Mouse (Mus musculus) bone marrow macrophage, adult 2 months (primary cell): ENCODE data around the gene Adamts4. TPM values are rescaled to one million over a fixed set of nuclear protein-coding genes. Genes with fewer than 3 reads are reported as not detected.

Experiments
- H3K27ac ChIP-seq: 2 replicates; pipeline ENCODE4 v1.5.1; 2012; ENCODE audit warnings: low read depth, low read length; ENCODE audit not compliant: insufficient read depth
- H3K4me1 ChIP-seq: 2 replicates; pipeline ENCODE4 v1.6.1; 2012; ENCODE audit warnings: low read length; ENCODE audit not compliant: control insufficient read depth, insufficient read depth
- H3K4me3 ChIP-seq: 2 replicates; pipeline ENCODE4 v1.5.1; 2012; ENCODE audit warnings: mild to moderate bottlenecking, low read length, moderate library complexity; ENCODE audit not compliant: insufficient read depth
- CTCF ChIP-seq: IDR thresholded peaks from 2 replicates; pipeline ENCODE4 v1.5.1; 2012; ENCODE audit warnings: low read depth, mild to moderate bottlenecking, low read length, moderate library complexity
- POLR2A ChIP-seq: IDR thresholded peaks from 2 replicates; pipeline ENCODE4 v1.6.1; 2012; ENCODE audit warnings: mild to moderate bottlenecking, low read depth, low read length, borderline replicate concordance
- polyA plus RNA-seq: library from polyadenylated mRNA; stranded (reverse); fragments of >200 nt; gene quantifications from 2 replicates; pipeline ENCODE4 v1.2.4, GENCODE M21; 2012; ENCODE audit not compliant: missing spikeins, insufficient read depth, insufficient read length

Adamts4 gene
- polyA plus RNA-seq, 1 experiment: not detected

DNA sequence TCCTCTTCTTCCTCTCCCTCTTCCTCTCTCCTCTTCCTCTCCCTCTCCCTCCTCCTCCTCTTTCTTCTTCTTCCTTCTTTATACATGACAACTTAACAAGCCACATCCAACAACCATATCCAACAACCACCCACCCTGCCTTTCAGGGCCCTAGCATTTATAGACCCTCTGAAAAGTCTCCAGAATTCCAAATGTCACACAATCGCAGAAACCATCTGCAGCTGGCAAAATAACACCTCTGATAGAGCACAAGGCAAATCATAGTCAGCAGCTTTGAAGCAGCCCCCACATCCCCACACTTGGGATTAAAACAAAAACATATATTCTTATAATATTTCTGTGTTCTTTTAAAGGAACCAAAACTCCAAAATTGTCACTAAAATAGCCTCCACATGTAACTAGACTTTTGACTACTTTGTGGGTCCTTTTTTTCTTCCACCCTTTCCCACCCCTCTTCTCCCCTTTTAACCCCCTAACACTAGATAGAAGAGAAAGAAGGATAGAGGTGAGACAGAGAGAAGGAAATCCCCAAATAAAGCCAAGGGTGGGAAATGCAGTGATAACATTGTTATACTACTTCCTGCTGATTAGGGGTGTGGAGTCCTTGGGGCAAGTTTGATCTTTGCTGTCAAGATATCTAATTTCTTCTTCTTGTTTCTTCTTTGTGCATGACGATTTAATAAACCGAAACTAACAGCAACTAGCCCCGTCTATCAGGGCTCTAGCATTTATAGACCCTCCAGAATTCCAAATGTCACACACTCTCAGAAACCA lies 15.9 kb downstream of the Adamts4 start:
- no peak overlapping the region for H3K4me3 ChIP-seq
- H3K27ac ChIP-seq: no peak overlapping the region
- peaks cover 30% of the 10 kb centered on the region for H3K4me1 ChIP-seq
- TF ChIP-seq POLR2A (no peak), CTCF (no peak)

DNA sequence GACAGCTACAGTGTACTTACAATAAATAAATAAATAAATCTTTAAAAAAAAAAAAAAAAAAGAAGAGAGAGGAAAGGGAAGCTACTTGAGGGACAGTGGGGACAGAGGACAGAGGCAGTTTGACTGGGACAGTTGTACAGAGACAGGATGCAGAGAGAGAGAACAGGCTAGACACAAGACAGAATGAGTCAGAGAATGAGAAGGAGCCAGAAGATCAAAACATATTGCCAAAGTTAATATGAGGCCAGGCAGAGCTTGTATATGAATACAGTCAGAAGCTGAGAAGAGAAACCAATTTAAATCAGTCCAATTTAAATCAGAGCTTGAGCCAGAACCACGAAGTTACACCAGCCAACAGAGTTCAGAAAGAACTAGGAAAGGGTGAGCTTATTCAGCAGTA lies 18.1 kb downstream of the Adamts4 start:
- no peak for TF ChIP-seq CTCF
- no peak for TF ChIP-seq POLR2A

DNA sequence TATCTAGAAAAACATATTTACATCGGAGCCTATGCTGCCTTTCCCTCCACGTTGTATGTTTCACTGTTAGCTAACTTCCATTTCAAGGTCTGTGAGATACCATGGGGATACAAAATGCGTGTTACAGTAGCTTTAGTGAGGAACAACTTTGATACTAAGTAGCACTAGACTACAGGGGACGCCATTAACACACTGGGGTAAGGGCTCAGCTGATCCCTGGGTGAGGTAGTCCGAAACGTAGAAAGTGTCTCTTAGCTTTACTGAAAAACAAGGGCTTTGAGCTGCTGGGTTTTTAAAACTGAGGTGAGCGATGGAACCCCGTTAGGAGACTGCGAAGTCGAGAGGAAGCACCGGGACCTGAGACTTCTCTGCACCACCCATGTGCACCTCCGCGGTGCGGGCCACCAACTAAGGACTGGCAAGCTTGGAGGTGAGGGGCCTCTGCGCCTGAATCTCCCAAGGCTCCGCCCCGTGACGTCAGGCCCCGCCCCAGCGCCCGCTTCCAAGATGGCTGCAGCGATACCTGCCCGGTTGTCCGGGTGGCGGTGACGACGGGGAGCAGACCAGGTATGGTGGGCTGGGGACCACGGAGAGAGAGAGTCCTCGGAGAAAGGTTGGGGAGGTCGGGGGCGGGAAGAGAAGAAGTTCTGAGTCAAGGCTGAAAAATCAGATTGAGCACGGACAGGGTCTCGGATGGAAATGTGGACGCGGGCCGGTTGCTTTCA lies 19.8 kb downstream of the Adamts4 start, which contains the start of gene B4galt3:
TSS of gene B4galt3 (plus strand) at position 481 of the 725 bp plus-strand sequence.
- H3K4me1 ChIP-seq: peaks cover 31% of the 10 kb centered on the region
- TF ChIP-seq POLR2A (peak; percentile 68), CTCF (no peak)
- peak within 1 kb of the TSS; percentile 71 for H3K4me3 ChIP-seq
- 0 out of 2 replicates have a peak within 1 kb of the TSS, but pooled peaks have one; percentile 7 for H3K27ac ChIP-seq

More for the DNA sequence above, 18.1 kb downstream of the Adamts4 start:
- Histone ChIP-seq H3K4me3 (no peak overlapping the region), H3K4me1 (peaks cover 38% of the 10 kb centered on the region), H3K27ac (peak overlapping the region; percentile 45)

DNA sequence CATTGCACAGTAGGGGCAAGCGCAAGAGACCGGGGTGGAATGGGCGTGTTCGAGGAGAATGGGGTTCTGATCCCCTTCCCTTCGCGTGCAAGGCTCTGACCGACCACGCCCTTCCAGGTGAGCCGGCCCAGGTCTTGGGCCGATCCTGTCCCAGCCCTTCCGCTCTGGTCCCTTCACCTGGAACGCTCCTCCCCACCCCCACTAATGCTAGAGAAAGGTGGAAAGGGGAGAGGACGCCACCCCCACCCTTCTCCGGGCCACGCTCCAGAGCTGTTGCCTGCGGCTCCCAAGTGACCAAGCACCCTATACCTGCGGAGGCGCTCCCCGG lies 20.3 kb downstream of the Adamts4 start:
- TF ChIP-seq POLR2A (no peak), CTCF (no peak)
- H3K27ac ChIP-seq: 0 out of 2 replicates have a peak overlapping the region, but pooled peaks have one; percentile 7
- peaks cover 31% of the 10 kb centered on the region for H3K4me1 ChIP-seq
- peak overlapping the region; percentile 71 for H3K4me3 ChIP-seq

DNA sequence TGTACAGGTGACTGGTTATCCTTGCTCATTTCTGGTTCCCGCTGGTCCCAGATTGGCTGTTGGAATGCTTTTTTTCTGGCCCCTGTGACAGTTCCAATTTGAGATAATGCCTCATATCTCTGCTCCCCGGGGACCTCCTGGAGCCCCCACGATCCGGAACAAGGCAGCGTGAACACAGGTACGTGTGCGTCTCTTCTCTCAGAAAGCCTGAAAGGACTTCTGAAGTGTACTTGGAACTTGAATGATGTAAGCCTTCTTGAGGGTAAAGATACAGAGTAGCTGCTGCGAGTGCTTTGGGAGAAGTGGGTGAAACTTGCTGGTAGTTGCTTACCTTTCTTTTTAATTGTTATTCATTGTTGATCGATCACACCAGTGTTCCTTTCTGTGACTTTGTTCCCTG lies 21.0 kb downstream of the Adamts4 start:
- peaks cover 31% of the 10 kb centered on the region for H3K4me1 ChIP-seq
- peak overlapping the region; percentile 71 for H3K4me3 ChIP-seq
- TF ChIP-seq POLR2A: no peak
- TF ChIP-seq CTCF: no peak
- no peak overlapping the region for H3K27ac ChIP-seq

DNA sequence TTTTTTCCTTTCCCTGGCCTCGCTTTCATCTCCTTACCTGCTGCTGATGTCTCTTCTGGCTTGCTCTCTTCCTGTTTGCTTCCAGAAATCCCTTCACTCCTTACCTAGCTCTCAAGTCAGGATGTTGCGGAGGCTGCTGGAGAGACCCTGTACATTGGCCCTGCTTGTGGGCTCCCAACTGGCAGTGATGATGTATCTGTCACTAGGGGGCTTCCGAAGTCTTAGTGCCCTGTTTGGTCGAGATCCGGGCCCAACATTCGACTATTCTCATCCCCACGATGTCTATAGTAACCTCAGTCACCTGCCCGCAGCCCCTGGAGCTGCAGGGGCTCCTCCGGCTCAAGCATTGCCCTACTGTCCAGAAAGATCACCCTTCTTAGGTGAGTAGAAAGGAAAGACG lies 21.4 kb downstream of the Adamts4 start:
- peak overlapping the region; percentile 36 for H3K4me3 ChIP-seq
- peaks cover 30% of the 10 kb centered on the region for H3K4me1 ChIP-seq
- TF ChIP-seq POLR2A: no peak
- peak; percentile 40 for TF ChIP-seq CTCF
- H3K27ac ChIP-seq: peak overlapping the region; percentile 71

DNA sequence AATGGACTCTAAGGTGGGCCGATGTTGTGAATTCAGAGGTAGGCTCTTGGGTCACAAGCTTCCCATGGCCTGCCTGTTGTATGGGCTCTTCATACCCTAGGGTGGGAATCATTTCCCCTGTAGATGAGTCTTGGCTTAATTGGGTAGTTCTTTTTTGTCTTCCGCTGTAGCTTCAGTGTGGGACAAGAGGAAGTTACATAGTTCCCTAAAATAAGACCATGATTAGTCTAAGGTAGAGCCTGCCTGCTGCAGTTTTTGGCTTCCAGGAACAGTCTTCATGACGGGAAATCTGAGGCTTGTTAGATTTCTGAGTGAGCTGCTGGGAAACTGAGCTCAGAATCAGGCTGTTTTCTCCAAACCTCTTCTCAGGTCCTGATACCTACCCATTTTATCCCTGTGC lies 21.9 kb downstream of the Adamts4 start:
- H3K4me3 ChIP-seq: peak overlapping the region; percentile 36
- TF ChIP-seq CTCF (no peak), POLR2A (no peak)
- H3K4me1 ChIP-seq: peaks cover 29% of the 10 kb centered on the region
- peak overlapping the region; percentile 71 for H3K27ac ChIP-seq

DNA sequence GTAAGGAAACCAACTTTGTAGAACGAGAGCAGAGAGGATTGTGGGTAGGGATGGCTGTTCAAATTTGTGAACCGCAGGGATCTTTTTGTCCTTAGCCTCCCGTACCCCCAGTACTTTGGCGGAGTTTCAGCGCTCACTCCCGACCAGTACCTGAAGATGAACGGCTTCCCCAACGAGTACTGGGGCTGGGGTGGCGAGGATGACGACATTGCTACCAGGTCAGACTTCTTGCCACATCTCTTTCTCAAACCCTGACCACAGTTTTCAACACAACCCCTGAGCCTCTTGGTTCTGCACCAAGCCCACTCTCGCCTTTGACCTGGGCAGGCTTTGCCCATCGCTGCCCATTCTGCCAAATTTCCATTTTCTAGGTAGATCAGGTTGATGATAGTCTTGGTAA lies 23.9 kb downstream of the Adamts4 start:
- no peak overlapping the region for H3K27ac ChIP-seq
- TF ChIP-seq POLR2A (no peak), CTCF (no peak)
- H3K4me1 ChIP-seq: peaks cover 25% of the 10 kb centered on the region
- H3K4me3 ChIP-seq: no peak overlapping the region

DNA sequence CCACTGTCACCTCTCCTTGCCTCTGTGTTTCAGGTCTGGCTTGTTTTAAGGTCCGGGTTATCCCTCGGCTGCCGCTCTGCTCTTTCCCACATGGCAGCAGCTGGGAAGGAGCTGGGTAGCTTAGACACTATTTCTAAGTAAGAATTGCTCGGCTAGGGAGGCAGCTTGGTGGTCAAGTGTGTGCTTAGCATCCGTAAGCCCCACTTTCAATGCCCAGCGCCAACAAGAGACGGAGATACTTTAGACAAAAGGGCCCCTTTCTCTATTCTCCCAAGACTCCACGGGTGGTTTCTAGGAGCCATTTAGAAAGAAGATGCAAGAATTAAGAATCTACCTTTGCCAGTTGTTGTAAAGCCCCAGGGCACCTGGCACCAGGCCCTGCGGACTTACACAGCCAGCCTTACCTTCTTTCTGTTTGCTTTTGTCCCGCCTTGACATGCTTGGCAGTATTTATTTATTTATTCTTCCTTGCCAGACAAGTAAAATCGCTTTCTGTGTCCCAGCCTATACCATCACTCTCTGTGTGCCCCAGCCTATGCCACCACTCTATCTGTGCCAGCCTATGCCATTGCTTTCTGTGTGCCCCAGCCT lies 25.0 kb downstream of the Adamts4 start:
- no peak for TF ChIP-seq CTCF
- no peak for TF ChIP-seq POLR2A
- Histone ChIP-seq H3K4me1 (peaks cover 21% of the 10 kb centered on the region), H3K4me3 (no peak overlapping the region), H3K27ac (no peak overlapping the region)
